Mouse (Mus musculus) brown adipose tissue, adult 24 weeks (tissue): ENCODE data around the gene Pard3. TPM values are rescaled to one million over a fixed set of nuclear protein-coding genes. Genes with fewer than 3 reads are reported as not detected.
A peak's percentile ranks its signal among the peaks of the same experiment; 100 is the strongest.

Experiments used
- H3K27ac ChIP-seq: fragments of 200-500 bp; replicated peaks from 2 replicates; pipeline ENCODE4 v1.5.1; 2012; ENCODE audit warnings: low read depth, mild to moderate bottlenecking, low read length
- H3K4me1 ChIP-seq: fragments of 200-500 bp; 2 replicates; pipeline ENCODE4 v1.6.1; 2012; ENCODE audit warnings: low read length, mixed read lengths; ENCODE audit not compliant: control insufficient read depth, insufficient read depth, insufficient read length
- H3K4me3 ChIP-seq: fragments of 200-500 bp; 2 replicates; pipeline ENCODE4 v1.5.1; 2012; ENCODE audit warnings: low read depth, mild to moderate bottlenecking, low read length, moderate library complexity; ENCODE audit not compliant: insufficient read depth
- polyA plus RNA-seq: library from polyadenylated mRNA; stranded (reverse); fragments of >200 nt; gene quantifications from 2 replicates; pipeline ENCODE4 v1.2.4, GENCODE M21; 2012; ENCODE audit not compliant: missing spikeins, insufficient read depth, insufficient read length

The Pard3 gene
- polyA plus RNA-seq, 1 experiment: 14.6 TPM

DNA sequence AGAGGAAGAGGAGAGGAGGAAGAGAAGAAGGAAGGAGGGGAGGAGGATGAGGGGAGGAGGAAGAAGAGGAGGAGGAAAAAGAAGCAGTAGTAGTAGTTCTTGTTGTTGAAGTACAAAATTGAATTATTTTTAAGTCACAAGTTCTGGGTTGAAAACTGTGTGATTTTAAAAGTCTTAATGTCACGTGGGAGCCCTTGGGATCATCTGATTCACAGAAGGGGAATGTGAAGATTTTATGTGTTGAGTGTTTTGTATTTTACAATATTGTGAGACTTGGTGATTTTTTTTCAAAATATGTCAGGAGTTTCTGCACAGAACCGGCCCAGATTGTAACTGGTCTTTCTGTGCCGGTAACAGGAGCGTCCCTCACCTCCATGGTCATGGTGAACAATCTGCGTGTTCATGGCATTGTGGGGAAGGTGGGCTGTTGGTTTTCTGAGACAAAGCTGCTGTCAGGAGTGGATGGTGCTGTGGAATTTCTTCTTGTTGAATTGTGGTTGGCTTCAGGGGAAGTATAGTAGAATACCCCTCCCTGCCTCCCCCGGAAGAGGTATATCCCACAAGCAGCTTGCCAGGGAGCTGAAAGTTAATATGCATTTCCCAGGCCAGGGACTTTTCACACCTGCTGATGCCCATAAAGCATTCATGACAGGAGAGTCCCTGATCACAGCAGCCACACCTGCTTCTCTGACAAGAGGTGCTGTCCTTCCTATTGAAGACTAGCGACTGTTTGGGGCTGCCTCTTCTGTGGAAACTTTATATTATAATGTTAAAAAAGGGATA, 254.9 kb downstream of the Pard3 start:
- H3K27ac ChIP-seq: peak overlapping the region; percentile 46
- peaks cover 8% of the 10 kb centered on the region for H3K4me1 ChIP-seq
- no peak overlapping the region for H3K4me3 ChIP-seq

DNA sequence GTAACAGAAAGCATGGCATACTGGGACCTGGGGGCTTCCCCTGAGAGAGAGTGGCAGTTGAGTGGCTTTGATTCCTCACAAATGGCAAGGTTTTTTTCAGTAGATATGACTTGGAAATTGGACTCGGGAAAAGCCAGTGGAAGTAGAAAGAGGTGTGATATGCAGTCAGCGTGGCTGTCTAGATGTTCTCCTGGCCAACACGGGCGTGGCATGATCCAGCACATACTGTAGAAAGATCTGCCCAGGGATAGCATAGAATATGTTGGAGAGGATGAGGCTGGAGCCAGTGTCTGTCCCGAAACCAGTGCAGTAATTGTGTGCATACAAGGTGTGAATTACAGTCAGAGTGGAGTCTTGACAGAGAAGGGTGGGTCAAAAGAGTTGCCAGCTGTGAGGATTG, 257.2 kb downstream of the Pard3 start:
- Histone ChIP-seq H3K4me1 (peaks cover 8% of the 10 kb centered on the region), H3K4me3 (no peak overlapping the region), H3K27ac (no peak overlapping the region)

DNA sequence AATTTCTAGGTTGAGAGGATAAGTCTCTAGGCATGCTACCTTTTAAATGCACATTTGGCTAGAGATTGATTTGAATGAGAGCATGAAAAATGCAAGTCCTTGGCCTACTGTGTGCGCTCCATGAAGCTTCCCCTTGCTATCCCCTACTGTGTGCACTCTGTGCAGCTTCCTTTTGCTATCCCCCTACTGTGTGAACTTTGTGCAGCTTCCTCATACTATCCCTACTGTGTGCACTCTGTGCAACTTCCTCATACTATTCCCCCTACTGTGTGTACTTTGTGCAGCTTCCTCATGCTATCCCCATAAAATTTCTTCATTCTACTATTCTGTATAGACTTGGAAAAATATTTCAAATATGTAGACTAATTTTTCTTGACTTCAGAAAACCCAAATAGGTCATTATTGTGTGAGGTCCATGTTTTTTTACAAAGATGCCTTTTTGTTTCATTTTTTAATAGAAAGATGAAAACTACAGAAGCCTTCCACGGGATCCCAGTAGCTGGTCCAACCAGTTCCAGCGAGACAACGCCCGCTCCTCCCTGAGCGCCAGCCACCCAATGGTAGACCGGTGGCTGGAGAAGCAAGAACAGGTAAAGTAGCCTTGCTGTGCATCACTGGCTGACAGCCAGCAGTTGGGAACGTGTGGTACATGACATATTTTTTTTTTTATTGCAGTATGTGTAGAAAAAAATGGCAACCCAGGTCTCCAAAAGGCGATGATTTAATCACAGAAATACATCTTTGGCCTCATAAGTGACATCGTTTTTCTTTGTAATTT, 260.1 kb downstream of the Pard3 start:
- H3K27ac ChIP-seq: no peak overlapping the region
- H3K4me1 ChIP-seq: no peaks in the 10 kb centered on the region
- no peak overlapping the region for H3K4me3 ChIP-seq

DNA sequence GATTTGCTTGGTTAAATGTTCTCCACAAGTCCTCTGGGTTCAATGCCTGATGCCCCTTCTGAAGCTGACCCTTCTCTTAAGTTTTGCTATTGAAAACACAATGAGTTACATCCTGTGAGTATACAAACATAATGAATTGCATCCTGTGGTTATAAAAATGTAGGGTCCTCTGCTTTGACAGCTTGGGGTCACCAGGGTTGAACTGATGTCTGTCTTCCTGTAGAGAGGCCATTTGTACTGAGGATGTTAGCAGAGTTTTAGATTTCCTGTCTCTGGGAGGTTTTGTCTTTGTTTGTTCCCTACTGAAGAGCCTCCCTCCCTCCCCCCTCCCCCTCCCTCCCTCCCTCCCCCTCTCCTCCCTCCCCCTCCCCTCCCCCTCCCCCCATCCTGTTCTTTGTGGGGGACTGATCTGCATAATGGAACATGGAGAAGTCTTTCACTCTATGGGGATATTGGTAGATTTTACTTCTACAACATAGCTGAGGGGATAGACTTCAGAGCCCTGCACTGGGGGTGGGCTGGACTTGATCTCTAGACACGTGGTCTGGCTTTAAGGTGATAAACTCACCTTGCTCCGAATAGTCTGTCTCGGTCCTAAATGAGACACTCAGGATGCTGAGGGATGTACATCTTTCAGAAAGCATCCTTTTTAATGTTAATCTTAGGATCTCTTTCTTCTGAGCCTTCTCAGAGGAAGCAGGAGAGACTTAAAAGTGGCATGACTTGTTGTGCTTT, 261.3 kb downstream of the Pard3 start:
- Histone ChIP-seq H3K4me3 (no peak overlapping the region), H3K27ac (no peak overlapping the region), H3K4me1 (no peaks in the 10 kb centered on the region)

DNA sequence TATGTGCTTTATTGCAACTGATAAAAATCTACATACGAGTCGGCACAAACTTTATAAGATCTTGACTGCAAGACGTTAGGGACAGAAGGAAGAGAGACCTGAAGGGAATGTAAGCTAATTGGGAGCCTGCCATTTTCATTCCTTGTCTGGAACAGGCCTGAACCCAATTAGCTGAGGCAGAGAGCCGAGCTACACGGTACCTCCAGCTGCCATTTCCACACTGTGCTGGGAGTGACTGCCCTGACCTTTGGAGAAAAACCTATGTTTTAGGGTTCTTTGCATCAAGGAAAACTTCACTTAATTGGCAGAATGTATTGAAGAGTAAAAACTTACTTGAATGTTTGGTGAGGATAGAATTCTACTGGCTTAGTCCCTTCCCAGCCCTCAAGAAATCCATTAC, 262.1 kb downstream of the Pard3 start:
- Histone ChIP-seq H3K4me3 (no peak overlapping the region), H3K4me1 (no peaks in the 10 kb centered on the region), H3K27ac (no peak overlapping the region)

DNA sequence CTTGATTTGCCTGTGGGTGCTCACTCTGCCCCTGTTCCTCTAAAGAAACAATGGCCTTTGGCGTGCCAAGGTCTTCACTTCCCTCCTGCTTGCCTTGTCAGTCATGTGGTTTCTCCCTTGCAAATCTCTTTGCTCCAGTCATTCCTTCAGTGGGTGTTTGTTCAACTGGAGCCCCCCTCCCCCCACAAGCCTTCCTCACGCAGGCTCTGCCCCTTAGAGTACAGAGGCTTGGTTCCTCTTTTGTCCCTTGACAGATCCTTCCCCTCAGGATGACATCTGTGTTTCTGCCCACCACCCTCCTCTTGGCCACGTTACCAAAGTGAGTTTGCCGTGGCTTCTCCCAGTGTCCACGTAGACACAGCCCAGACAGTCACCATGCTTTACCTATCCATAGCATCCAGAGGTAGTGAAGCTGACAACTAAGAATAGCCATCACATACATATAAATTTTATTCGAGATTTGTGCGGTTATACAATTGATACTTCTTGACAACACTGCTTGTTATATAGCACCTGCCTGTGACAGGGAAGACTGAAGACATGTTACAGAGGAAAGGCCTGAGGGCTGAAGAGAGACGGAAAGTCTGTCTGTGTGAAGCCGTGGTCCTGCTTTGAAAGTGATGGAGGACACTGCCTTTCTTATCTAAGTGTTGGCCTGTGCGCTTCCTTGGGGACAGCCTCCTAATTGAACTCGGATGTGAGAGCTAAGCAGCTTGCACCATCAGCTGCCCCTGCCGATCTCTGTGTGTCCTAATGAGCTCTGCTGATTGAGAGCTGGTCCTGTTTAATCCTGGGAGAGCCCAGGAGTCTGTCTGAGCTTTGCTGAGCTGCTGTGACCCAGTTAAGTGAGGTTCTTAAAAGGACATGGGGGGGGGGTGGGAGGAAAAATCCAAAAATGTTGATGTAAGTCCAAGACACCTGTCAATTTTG, 266.8 kb downstream of the Pard3 start:
- H3K4me3 ChIP-seq: no peak overlapping the region
- no peak overlapping the region for H3K27ac ChIP-seq

DNA sequence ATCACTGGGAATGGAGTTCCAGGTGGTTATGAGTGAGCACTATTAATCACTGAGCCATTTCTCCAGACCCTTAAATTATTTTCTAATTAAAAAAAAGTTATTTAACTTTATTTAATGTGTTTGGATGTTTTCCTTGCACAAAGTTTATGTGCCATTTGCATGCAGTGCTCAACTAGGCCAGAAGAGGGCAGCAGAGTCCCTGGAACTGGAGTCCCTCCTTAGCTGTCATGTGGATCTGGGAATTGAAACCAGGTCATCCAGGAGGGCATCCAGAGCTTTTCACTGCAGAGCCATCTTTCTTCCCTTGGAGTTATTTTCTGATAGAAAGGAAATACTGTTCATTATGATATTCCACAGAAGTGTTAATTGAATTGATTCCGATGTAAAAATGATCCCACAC, 268.1 kb downstream of the Pard3 start:
- Histone ChIP-seq H3K4me1 (0 out of 2 replicates have a peak, but pooled peaks cover 6% of the 10 kb centered on the region), H3K4me3 (no peak overlapping the region), H3K27ac (no peak overlapping the region)

More for the DNA sequence above, 266.8 kb downstream of the Pard3 start:
- H3K4me1 ChIP-seq: no peaks in the 10 kb centered on the region

DNA sequence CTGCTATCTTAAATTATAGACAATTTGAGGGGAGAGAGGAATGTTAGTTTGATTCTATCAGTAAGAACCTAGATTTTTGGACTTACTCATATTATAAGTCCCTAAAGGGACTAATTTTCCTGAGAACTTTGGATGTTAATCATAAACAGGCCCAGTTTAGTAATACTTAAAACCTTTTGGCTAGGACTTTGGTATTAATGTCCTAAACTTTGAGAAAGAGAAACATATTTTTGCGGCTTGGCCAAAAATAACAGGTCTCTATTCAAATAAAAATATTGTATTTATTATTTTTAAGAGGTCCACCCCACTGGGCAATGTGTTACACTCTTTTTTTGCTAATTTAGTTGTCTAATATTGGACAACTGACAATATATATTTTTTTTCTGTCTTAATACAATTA, 271.5 kb downstream of the Pard3 start:
- Histone ChIP-seq H3K27ac (no peak overlapping the region), H3K4me3 (no peak overlapping the region)

DNA sequence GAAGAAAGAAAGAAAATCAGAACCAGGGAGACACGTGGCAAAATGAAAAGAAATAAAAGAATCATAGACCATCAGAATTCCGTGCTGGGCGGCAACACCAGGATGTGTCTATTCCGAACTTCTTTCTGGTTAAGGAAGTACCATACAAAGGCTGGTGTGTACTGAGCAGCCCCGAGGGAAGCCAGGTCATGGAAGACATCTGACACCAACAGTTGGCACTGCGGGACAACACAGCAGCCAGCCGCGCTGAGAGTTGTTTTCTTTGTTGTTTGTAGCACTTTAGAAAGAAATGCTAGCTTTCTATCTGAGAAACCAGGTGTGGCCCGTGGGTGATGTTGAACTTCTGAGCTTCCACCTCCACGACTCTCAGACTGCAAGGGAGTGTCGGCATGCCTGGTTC, 274.5 kb downstream of the Pard3 start:
- H3K27ac ChIP-seq: no peak overlapping the region
- H3K4me1 ChIP-seq: peaks cover 11% of the 10 kb centered on the region
- H3K4me3 ChIP-seq: no peak overlapping the region

More for the DNA sequence above, 271.5 kb downstream of the Pard3 start:
- peaks cover 11% of the 10 kb centered on the region for H3K4me1 ChIP-seq

DNA sequence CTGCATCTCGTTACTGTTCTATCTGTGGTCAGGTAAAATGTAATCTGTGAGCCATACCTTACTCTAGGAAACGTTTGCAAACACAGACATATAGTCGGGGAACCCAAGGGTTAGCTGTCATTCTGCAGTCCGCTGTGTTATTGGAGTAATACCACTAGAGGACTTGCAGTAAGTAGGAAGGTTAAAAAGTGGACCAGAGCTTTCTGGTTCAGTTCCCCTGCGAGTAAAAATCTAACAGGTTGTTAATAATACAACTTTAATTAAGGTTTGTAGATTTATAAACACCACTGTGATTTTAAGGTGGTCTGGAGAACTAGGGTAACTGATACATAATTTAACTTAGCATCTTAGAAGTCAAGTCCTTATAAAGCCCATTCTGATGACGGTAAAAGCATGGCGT, 277.4 kb downstream of the Pard3 start:
- H3K4me3 ChIP-seq: no peak overlapping the region
- peaks cover 11% of the 10 kb centered on the region for H3K4me1 ChIP-seq
- H3K27ac ChIP-seq: no peak overlapping the region

DNA sequence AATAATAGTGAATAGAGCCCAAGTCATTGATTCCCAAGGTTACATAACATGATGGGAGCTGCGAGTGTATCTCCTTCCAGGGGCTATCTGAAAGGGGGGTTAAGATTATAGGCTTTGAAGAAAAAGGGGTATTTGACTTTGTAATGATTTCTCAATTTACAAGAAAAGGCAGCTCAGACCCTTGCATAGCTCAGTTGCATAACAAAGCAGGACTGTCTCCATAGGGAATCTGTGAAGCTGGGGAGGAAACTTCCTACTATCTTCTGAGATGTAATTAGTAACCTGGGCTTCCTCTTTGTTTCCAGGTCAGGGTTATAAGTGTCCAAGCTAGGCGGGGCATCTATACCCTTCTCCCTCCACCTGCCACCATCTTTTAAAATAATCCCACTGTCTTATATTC, 279.4 kb downstream of the Pard3 start:
- peaks cover 4% of the 10 kb centered on the region for H3K4me1 ChIP-seq
- no peak overlapping the region for H3K4me3 ChIP-seq
- no peak overlapping the region for H3K27ac ChIP-seq

DNA sequence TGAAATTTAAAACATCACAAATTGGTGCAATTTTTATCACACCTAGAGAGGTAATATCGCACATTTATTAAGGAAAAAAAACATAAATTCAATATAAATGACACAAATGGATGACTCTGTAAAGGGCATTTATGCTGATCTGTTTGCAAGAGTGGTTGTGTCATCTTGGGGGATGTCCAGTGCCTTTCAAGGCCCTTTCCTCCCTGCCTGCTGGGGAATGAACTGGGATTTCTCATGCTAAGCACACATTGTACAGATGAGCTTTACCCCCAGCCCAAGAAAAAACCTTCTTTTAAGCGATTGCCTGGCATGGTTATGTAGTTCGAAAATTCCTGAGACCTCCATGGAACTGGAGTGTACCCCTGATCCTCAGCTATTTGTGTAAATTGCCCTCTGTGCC, 280.7 kb downstream of the Pard3 start:
- Histone ChIP-seq H3K4me1 (no peaks in the 10 kb centered on the region), H3K27ac (no peak overlapping the region), H3K4me3 (no peak overlapping the region)

DNA sequence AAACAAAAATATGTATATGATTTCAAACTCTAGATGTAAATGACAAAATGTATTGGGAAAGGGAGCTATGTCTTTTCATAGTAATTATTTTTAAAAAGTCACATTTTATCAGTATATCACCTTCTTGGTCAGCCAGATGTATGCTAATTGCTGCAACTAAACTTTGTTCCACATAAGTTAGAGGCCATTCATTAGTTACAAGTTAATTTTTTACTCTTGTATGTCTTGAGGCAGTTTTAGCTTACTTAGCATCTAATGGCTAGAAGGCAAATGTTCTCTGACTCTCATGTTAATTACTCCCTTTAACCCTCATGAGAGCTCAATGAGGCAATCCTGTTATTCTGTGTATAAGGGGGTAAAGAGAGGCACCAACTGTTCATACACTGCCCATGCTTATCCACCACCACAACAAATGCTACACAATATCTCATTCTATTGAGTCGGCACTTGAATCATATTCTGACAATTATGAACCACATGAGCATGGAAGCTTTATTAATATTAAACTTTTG, 282.3 kb downstream of the Pard3 start:
- Histone ChIP-seq H3K4me1 (0 out of 2 replicates have a peak, but pooled peaks cover under 1% of the 10 kb centered on the region), H3K27ac (no peak overlapping the region), H3K4me3 (no peak overlapping the region)

DNA sequence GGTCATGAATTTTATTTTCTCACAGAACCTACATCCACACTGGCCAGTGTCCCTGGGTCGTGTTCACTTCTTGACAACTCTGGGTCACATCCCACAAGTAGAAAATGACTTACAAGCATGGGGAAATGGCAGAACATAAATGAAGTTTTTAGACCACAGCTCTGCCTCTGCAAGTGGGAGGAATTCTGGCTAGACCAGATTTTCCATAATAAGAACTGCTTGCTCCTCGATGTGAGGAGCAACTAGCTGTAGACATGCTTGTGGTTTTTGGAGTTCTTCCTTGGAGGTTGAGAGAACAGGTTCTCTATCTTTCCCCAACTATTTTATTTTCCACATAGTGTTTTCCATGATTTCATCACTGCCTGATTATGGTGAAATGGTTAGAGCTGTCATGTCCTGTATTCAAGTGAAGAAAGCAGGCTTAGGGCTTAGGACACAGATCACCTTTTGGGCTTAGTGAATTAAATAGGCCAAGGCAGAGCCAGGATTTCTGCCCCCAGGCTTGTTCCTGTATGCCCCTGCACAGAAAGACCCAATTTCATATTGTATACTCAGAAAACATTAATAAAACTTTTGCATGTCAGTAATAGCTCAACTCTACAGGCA, 284.3 kb downstream of the Pard3 start:
- Histone ChIP-seq H3K4me3 (no peak overlapping the region), H3K27ac (no peak overlapping the region), H3K4me1 (peaks cover 2% of the 10 kb centered on the region; the same call in 1 of the 2 replicates)
